Mouse (Mus musculus): ENCODE measurements around the gene Vdac2. TPM values are rescaled to one million over a fixed set of nuclear protein-coding genes. Genes with fewer than 3 reads are reported as not detected.

The Vdac2 gene
- polyA plus RNA-seq, 1 experiment from 2014 or later: 524 TPM

GRCm38 (mm10) chr14:21855961-21856360 is 30.9 kb downstream of the Vdac2 start:
- WGBS: 48% methylated on average over 3 of the region's 3 CpGs

GRCm38 (mm10) chr14:21856886-21857285 is 31.8 kb downstream of the Vdac2 start:
- no peak overlapping the region for H3K4me3 ChIP-seq (ENCODE audit: low read length)
- H3K4me1 ChIP-seq (ENCODE audit: control insufficient read depth, insufficient read depth, low read length): peaks cover 19% of the 10 kb centered on the region
- ATAC-seq (replicated peaks; ENCODE audit: extremely low read depth, insufficient read depth, low FRiP score): no peak
- no peaks in the 10 kb centered on the region for H3K27me3 ChIP-seq (ENCODE audit: control insufficient read depth, insufficient read depth, low read length)
- 85% methylated on average over 14 of the region's 14 CpGs for WGBS
- H3K36me3 ChIP-seq (ENCODE audit: control insufficient read depth, insufficient read depth): no peaks in the 10 kb centered on the region
- no peaks in the 10 kb centered on the region for H3K9me3 ChIP-seq (replicated peaks; ENCODE audit: control insufficient read depth, low read length)
- no peak overlapping the region for H3K9ac ChIP-seq (ENCODE audit: low read length)
- H3K27ac ChIP-seq (ENCODE audit: low read length): no peak overlapping the region
- no peak overlapping the region for H3K4me2 ChIP-seq (ENCODE audit: low read depth, low read length)

More at GRCm38 (mm10) chr14:21855961-21856360, 30.9 kb downstream of the Vdac2 start:
- Histone ChIP-seq H3K27me3 (ENCODE audit: control insufficient read depth, insufficient read depth, low read length) (no peaks in the 10 kb centered on the region), H3K4me2 (ENCODE audit: low read depth, low read length) (no peak overlapping the region), H3K4me3 (ENCODE audit: low read length) (no peak overlapping the region), H3K36me3 (ENCODE audit: control insufficient read depth, insufficient read depth) (no peaks in the 10 kb centered on the region), H3K4me1 (ENCODE audit: control insufficient read depth, insufficient read depth, low read length) (peaks cover 19% of the 10 kb centered on the region), H3K9ac (ENCODE audit: low read length) (no peak overlapping the region), H3K27ac (ENCODE audit: low read length) (no peak overlapping the region), H3K9me3 (replicated peaks; ENCODE audit: control insufficient read depth, low read length) (no peaks in the 10 kb centered on the region)
- ATAC-seq (replicated peaks; ENCODE audit: extremely low read depth, insufficient read depth, low FRiP score): no peak

- Histone ChIP-seq H3K4me2 (ENCODE audit: low read depth, low read length) (no peak overlapping the region), H3K27me3 (ENCODE audit: control insufficient read depth, insufficient read depth, low read length) (no peaks in the 10 kb centered on the region), H3K9me3 (replicated peaks; ENCODE audit: control insufficient read depth, low read length) (no peaks in the 10 kb centered on the region), H3K36me3 (ENCODE audit: control insufficient read depth, insufficient read depth) (no peaks in the 10 kb centered on the region), H3K4me3 (ENCODE audit: low read length) (no peak overlapping the region), H3K9ac (ENCODE audit: low read length) (no peak overlapping the region), H3K27ac (ENCODE audit: low read length) (no peak overlapping the region), H3K4me1 (ENCODE audit: control insufficient read depth, insufficient read depth, low read length) (no peaks in the 10 kb centered on the region)
- ATAC-seq (replicated peaks; ENCODE audit: extremely low read depth, insufficient read depth, low FRiP score): no peak
- 52% methylated on average over 7 of the region's 7 CpGs for WGBS
Measured at GRCm38 (mm10) chr14:21866291-21866690, 41.3 kb downstream of the Vdac2 start.

GRCm38 (mm10) chr14:21866816-21867215 is 41.8 kb downstream of the Vdac2 start:
- H3K36me3 ChIP-seq (ENCODE audit: control insufficient read depth, insufficient read depth): no peaks in the 10 kb centered on the region
- H3K27ac ChIP-seq (ENCODE audit: low read length): no peak overlapping the region
- H3K9ac ChIP-seq (ENCODE audit: low read length): no peak overlapping the region
- no peaks in the 10 kb centered on the region for H3K9me3 ChIP-seq (replicated peaks; ENCODE audit: control insufficient read depth, low read length)
- 80% methylated on average over 7 of the region's 7 CpGs for WGBS
- H3K4me2 ChIP-seq (ENCODE audit: low read depth, low read length): no peak overlapping the region
- H3K4me1 ChIP-seq (ENCODE audit: control insufficient read depth, insufficient read depth, low read length): no peaks in the 10 kb centered on the region
- H3K27me3 ChIP-seq (ENCODE audit: control insufficient read depth, insufficient read depth, low read length): no peaks in the 10 kb centered on the region
- H3K4me3 ChIP-seq (ENCODE audit: low read length): no peak overlapping the region
- ATAC-seq (replicated peaks; ENCODE audit: extremely low read depth, insufficient read depth, low FRiP score): no peak

GRCm38 (mm10) chr14:21890430-21890829 is 65.4 kb downstream of the Vdac2 start:
- no peaks in the 10 kb centered on the region for H3K9me3 ChIP-seq (replicated peaks; ENCODE audit: control insufficient read depth, low read length)
- no peak overlapping the region for H3K4me2 ChIP-seq (ENCODE audit: low read depth, low read length)
- no peak overlapping the region for H3K27ac ChIP-seq (ENCODE audit: low read length)
- no peak overlapping the region for H3K9ac ChIP-seq (ENCODE audit: low read length)
- H3K27me3 ChIP-seq (ENCODE audit: control insufficient read depth, insufficient read depth, low read length): no peaks in the 10 kb centered on the region
- 77% methylated on average over 2 of the region's 2 CpGs for WGBS
- H3K4me1 ChIP-seq (ENCODE audit: control insufficient read depth, insufficient read depth, low read length): peaks cover 8% of the 10 kb centered on the region
- no peak for ATAC-seq (replicated peaks; ENCODE audit: extremely low read depth, insufficient read depth, low FRiP score)
- H3K36me3 ChIP-seq (ENCODE audit: control insufficient read depth, insufficient read depth): no peaks in the 10 kb centered on the region
- no peak overlapping the region for H3K4me3 ChIP-seq (ENCODE audit: low read length)

GRCm38 (mm10) chr14:21891581-21892340 is 66.7 kb downstream of the Vdac2 start:
- peak overlapping the region; percentile 30; the same call in 1 of the 2 replicates for H3K27ac ChIP-seq (ENCODE audit: low read length)
- peaks cover 2% of the 10 kb centered on the region; the same call in 1 of the 2 replicates for H3K9me3 ChIP-seq (replicated peaks; ENCODE audit: control insufficient read depth, low read length)
- peak; percentile 65; the same call in 1 of the 2 replicates for ATAC-seq (replicated peaks; ENCODE audit: extremely low read depth, insufficient read depth, low FRiP score)
- H3K4me3 ChIP-seq (ENCODE audit: low read length): no peak overlapping the region
- H3K4me1 ChIP-seq (ENCODE audit: control insufficient read depth, insufficient read depth, low read length): peaks cover 8% of the 10 kb centered on the region
- peak overlapping the region; percentile 18 for H3K9ac ChIP-seq (ENCODE audit: low read length)
- peak overlapping the region; percentile 50 for H3K4me2 ChIP-seq (ENCODE audit: low read depth, low read length)
- H3K36me3 ChIP-seq (ENCODE audit: control insufficient read depth, insufficient read depth): no peaks in the 10 kb centered on the region
- no peaks in the 10 kb centered on the region for H3K27me3 ChIP-seq (ENCODE audit: control insufficient read depth, insufficient read depth, low read length)
- 17% methylated on average over 15 of the region's 15 CpGs for WGBS

- Histone ChIP-seq H3K9ac (ENCODE audit: low read length) (no peak overlapping the region), H3K4me3 (ENCODE audit: low read length) (no peak overlapping the region), H3K36me3 (ENCODE audit: control insufficient read depth, insufficient read depth) (no peaks in the 10 kb centered on the region), H3K27me3 (ENCODE audit: control insufficient read depth, insufficient read depth, low read length) (no peaks in the 10 kb centered on the region), H3K27ac (ENCODE audit: low read length) (no peak overlapping the region), H3K9me3 (replicated peaks; ENCODE audit: control insufficient read depth, low read length) (peaks cover 2% of the 10 kb centered on the region; the same call in 1 of the 2 replicates), H3K4me2 (ENCODE audit: low read depth, low read length) (no peak overlapping the region; the same call in 1 of the 2 replicates), H3K4me1 (ENCODE audit: control insufficient read depth, insufficient read depth, low read length) (peaks cover 8% of the 10 kb centered on the region)
- WGBS: 73% methylated on average over 6 of the region's 6 CpGs
- ATAC-seq (replicated peaks; ENCODE audit: extremely low read depth, insufficient read depth, low FRiP score): no peak
Measured at GRCm38 (mm10) chr14:21892341-21892659, 67.3 kb downstream of the Vdac2 start.

Other genes starting within 250 kb of the Vdac2 start
- gene Dupd1, start 110.7 kb upstream of the Vdac2 start, polyA plus RNA-seq (2015; fragmentation: Nextera tagmentation; extraction: Ambion mirVana): 0.54 TPM in 1 of 2 replicates, not detected in the other
- gene Samd8, start 74.7 kb upstream of the Vdac2 start, polyA plus RNA-seq (2015; fragmentation: Nextera tagmentation; extraction: Ambion mirVana): 8.0 and 9.1 TPM in 2 replicates
- not detected in 2 replicates for gene Dusp13, start 74.1 kb upstream of the Vdac2 start, polyA plus RNA-seq (2015; fragmentation: Nextera tagmentation; extraction: Ambion mirVana)
- gene Comtd1, start 23.7 kb downstream of the Vdac2 start, polyA plus RNA-seq (2015; fragmentation: Nextera tagmentation; extraction: Ambion mirVana): 42.8 and 44.4 TPM in 2 replicates
- gene Zfp503, start 164.4 kb downstream of the Vdac2 start, polyA plus RNA-seq (2015; fragmentation: Nextera tagmentation; extraction: Ambion mirVana): 1.9 and 2.9 TPM in 2 replicates
- 0.34 and 0.55 TPM in 2 replicates for gene Lrmda, start 194.5 kb downstream of the Vdac2 start, polyA plus RNA-seq (2015; fragmentation: Nextera tagmentation; extraction: Ambion mirVana)

Data from heart, embryonic 16.5 days (tissue).